In genomic region chr7:73424243-73424642, GRCm38 (mm10) we compare ENCODE assay signal across 10 mouse cellular contexts. TPM values are rescaled to one million over a fixed set of nuclear protein-coding genes. Genes with fewer than 3 reads are reported as not detected.
DNase-seq lines count a peak whose midpoint lies in the region; ATAC-seq and TF ChIP-seq lines count a peak whose summit lies in the region.
"Had no signal": no experiment of that assay in that cellular context is flagged by ENCODE, and none has a peak within 500 bp of the region (broad histone marks: within the 10 kb centered on the region; RNA-seq: fewer than 3 reads in every experiment).

No protein-coding gene starts in this region.

- H3K9ac ChIP-seq in kidney, embryonic 15.5 days: no peak overlapping the region
- H3K9ac ChIP-seq in forebrain, embryonic 15.5 days (replicated peaks): no peak overlapping the region
- no peak overlapping the region for H3K9ac ChIP-seq in midbrain, embryonic 14.5 days (replicated peaks; ENCODE audit: low read length)
- no peak overlapping the region for H3K9ac ChIP-seq in intestine, postnatal 0 days (ENCODE audit: low read depth, low read length)
- H3K9ac ChIP-seq: embryonic facial prominence, embryonic 12.5 days had no signal

- H3K9me3 ChIP-seq in kidney, embryonic 15.5 days (replicated peaks): no peaks in the 10 kb centered on the region
- H3K9me3 ChIP-seq in forebrain, embryonic 15.5 days: no peaks in the 10 kb centered on the region
- H3K9me3 ChIP-seq in midbrain, embryonic 14.5 days (ENCODE audit: control insufficient read depth, low read length): no peaks in the 10 kb centered on the region
- no peaks in the 10 kb centered on the region for H3K9me3 ChIP-seq in intestine, postnatal 0 days (ENCODE audit: control insufficient read depth)
- H3K9me3 ChIP-seq: embryonic facial prominence, embryonic 12.5 days had no signal

- no peak for TF ChIP-seq CTCF in intestine, postnatal 0 days (IDR thresholded peaks at IDR 0.05; ENCODE audit: low read depth)

- DNase-seq in cerebellum, adult 9-11 months: no peak
- no peak for DNase-seq in kidney, adult 11 months
- no peak for DNase-seq in midbrain, embryonic 14.5 days
- DNase-seq in spleen, postnatal 4 days (ENCODE audit: low spot score in 2 of 2): no peak
- DNase-seq: lung, postnatal 10 days had no signal

- no peak overlapping the region for H3K4me3 ChIP-seq in kidney, embryonic 15.5 days (replicated peaks)
- no peak overlapping the region for H3K4me3 ChIP-seq in forebrain, embryonic 15.5 days
- no peak overlapping the region for H3K4me3 ChIP-seq in midbrain, embryonic 14.5 days (replicated peaks; ENCODE audit: low read depth, low read length)
- H3K4me3 ChIP-seq in intestine, postnatal 0 days (ENCODE audit: low read depth, low read length): no peak overlapping the region
- H3K4me3 ChIP-seq: embryonic facial prominence, embryonic 12.5 days had no signal

- 0 out of 2 replicates have a peak overlapping the region, but pooled peaks have one; percentile 27 for H3K27ac ChIP-seq in kidney, embryonic 15.5 days
- peak overlapping the region; percentile 32; the same call in 1 of the 2 replicates for H3K27ac ChIP-seq in forebrain, embryonic 15.5 days (replicated peaks)
- peak overlapping the region; percentile 57 for H3K27ac ChIP-seq in midbrain, embryonic 14.5 days (replicated peaks; ENCODE audit: low read depth, low read length)
- H3K27ac ChIP-seq in intestine, postnatal 0 days (ENCODE audit: low read depth, low read length): no peak overlapping the region

- peak; percentile 13; the same call in 1 of the 2 replicates for ATAC-seq in cerebellum, adult (ENCODE audit: insufficient number of reproducible peaks, low FRiP score, low TSS enrichment)
- no peak for ATAC-seq in kidney, embryonic 15.5 days (replicated peaks; ENCODE audit: low FRiP score)
- no peak for ATAC-seq in forebrain, embryonic 15.5 days (replicated peaks)
- ATAC-seq in midbrain, embryonic 14.5 days (ENCODE audit: low FRiP score, low TSS enrichment): no peak
- ATAC-seq in intestine, postnatal 0 days: no peak

- 63% methylated on average over 3 of the region's 3 CpGs for WGBS in kidney, embryonic 15.5 days
- WGBS in forebrain, embryonic 15.5 days: 34% methylated on average over 3 of the region's 3 CpGs
- 29% methylated on average over 3 of the region's 3 CpGs for WGBS in midbrain, embryonic 14.5 days
- WGBS in intestine, postnatal 0 days: 62% methylated on average over 3 of the region's 3 CpGs

- peaks cover 32% of the 10 kb centered on the region for H3K36me3 ChIP-seq in kidney, embryonic 15.5 days
- peaks cover 26% of the 10 kb centered on the region for H3K36me3 ChIP-seq in forebrain, embryonic 15.5 days
- H3K36me3 ChIP-seq in midbrain, embryonic 14.5 days (ENCODE audit: control insufficient read depth, insufficient read depth, low read length): peaks cover 36% of the 10 kb centered on the region
- H3K36me3 ChIP-seq in intestine, postnatal 0 days (ENCODE audit: control insufficient read depth, insufficient read depth): peaks cover 25% of the 10 kb centered on the region

- no peaks in the 10 kb centered on the region for H3K27me3 ChIP-seq in kidney, embryonic 15.5 days
- no peaks in the 10 kb centered on the region for H3K27me3 ChIP-seq in forebrain, embryonic 15.5 days
- H3K27me3 ChIP-seq in midbrain, embryonic 14.5 days (ENCODE audit: control insufficient read depth, insufficient read depth, low read length): no peaks in the 10 kb centered on the region
- no peaks in the 10 kb centered on the region for H3K27me3 ChIP-seq in intestine, postnatal 0 days (replicated peaks; ENCODE audit: control insufficient read depth, insufficient read depth, low read length)
- H3K27me3 ChIP-seq: embryonic facial prominence, embryonic 12.5 days had no signal

- no peak overlapping the region for H3K4me2 ChIP-seq in kidney, embryonic 15.5 days
- no peak overlapping the region for H3K4me2 ChIP-seq in forebrain, embryonic 15.5 days (replicated peaks)
- no peak overlapping the region for H3K4me2 ChIP-seq in midbrain, embryonic 14.5 days (ENCODE audit: low read length)
- no peak overlapping the region for H3K4me2 ChIP-seq in intestine, postnatal 0 days (replicated peaks; ENCODE audit: low read depth)
- H3K4me2 ChIP-seq: embryonic facial prominence, embryonic 12.5 days had no signal

- peaks cover 19% of the 10 kb centered on the region for H3K4me1 ChIP-seq in kidney, embryonic 15.5 days
- peaks cover 34% of the 10 kb centered on the region for H3K4me1 ChIP-seq in forebrain, embryonic 15.5 days
- peaks cover 5% of the 10 kb centered on the region; the same call in 1 of the 2 replicates for H3K4me1 ChIP-seq in midbrain, embryonic 14.5 days (ENCODE audit: control insufficient read depth, insufficient read depth, low read length)
- no peaks in the 10 kb centered on the region for H3K4me1 ChIP-seq in intestine, postnatal 0 days (replicated peaks; ENCODE audit: control insufficient read depth, insufficient read depth, low read length)

RNA-seq across cellular contexts. Expression of gene Rgma, which starts 48.9 kb away (rescaled TPM):
- 11.7 and 13.7 TPM in 2 replicates for polyA plus RNA-seq in kidney, embryonic 15.5 days (2015; fragmentation: Nextera tagmentation; extraction: Ambion mirVana)
- polyA plus RNA-seq in forebrain, embryonic 15.5 days (2015; fragmentation: Nextera tagmentation; extraction: Ambion mirVana): 20.3 and 25.2 TPM in 2 replicates
- polyA plus RNA-seq in midbrain, embryonic 14.5 days (2014; fragmentation: Nextera tagmentation; extraction: Ambion mirVana): 46.4 and 59.4 TPM in 2 replicates
- 4.9 and 6.0 TPM in 2 replicates for polyA plus RNA-seq in intestine, postnatal 0 days (2015; fragmentation: Nextera tagmentation; extraction: Ambion mirVana)
